Mouse (Mus musculus) liver, embryonic 16.5 days (tissue): Measurements from ENCODE around the gene Znfx1. TPM values are rescaled to one million over a fixed set of nuclear protein-coding genes. Genes with fewer than 3 reads are reported as not detected.

Source experiments
- ATAC-seq: fragments of 200-750 bp; cut with Nextera tagmentation; 2 replicates; pipeline ENCODE4 v1.8.0; 2017; ENCODE audit warnings: low read depth, mild to moderate bottlenecking, moderate number of reproducible peaks, moderate library complexity
- H3K27ac ChIP-seq: fragments of 300-500 bp; sonication (generic); 2 replicates; pipeline ENCODE4 v1.5.1; 2014; ENCODE audit warnings: mild to moderate bottlenecking, low read length
- H3K27me3 ChIP-seq: fragments of 300-500 bp; sonication (generic); 2 replicates; pipeline ENCODE4 v1.6.1; 2014; ENCODE audit warnings: low read depth, low read length, mixed read lengths; ENCODE audit not compliant: control insufficient read depth, insufficient read depth
- H3K36me3 ChIP-seq: fragments of 300-500 bp; sonication (generic); 2 replicates; pipeline ENCODE4 v1.6.1; 2014; ENCODE audit warnings: mild to moderate bottlenecking; ENCODE audit not compliant: control insufficient read depth, insufficient read depth
- H3K4me1 ChIP-seq: fragments of 300-500 bp; sonication (generic); 2 replicates; pipeline ENCODE4 v1.6.1; 2014; ENCODE audit warnings: low read depth, low read length, mixed read lengths; ENCODE audit not compliant: control insufficient read depth
- H3K4me2 ChIP-seq: fragments of 300-500 bp; sonication (generic); 2 replicates; pipeline ENCODE4 v1.6.1; 2014; ENCODE audit warnings: low read depth, low read length, mixed read lengths
- H3K4me3 ChIP-seq: fragments of 300-500 bp; sonication (generic); 2 replicates; pipeline ENCODE4 v1.5.1; 2014; ENCODE audit warnings: low read depth, mild to moderate bottlenecking, low read length
- H3K9ac ChIP-seq: fragments of 300-500 bp; sonication (generic); 2 replicates; pipeline ENCODE4 v1.6.1; 2014; ENCODE audit warnings: low read depth, low read length
- H3K9me3 ChIP-seq: fragments of 300-500 bp; sonication (generic); replicated peaks from 2 replicates; pipeline ENCODE4 v1.6.1; 2016; ENCODE audit warnings: low read length; ENCODE audit not compliant: control insufficient read depth
- WGBS: fragments of 180-500 bp; shearing (Covaris S2); extraction: QIAGEN DNeasy Blood & Tissue Kit; methylation state at CpG from one replicate; pipeline ENCODE4 v1.1.7; 2014; ENCODE audit not compliant: insufficient replicate concordance; 5-methylcytosine and 5-hydroxymethylcytosine counted together
- polyA plus RNA-seq: library from polyadenylated mRNA; unstranded; fragments of >200 nt; fragmentation: Nextera tagmentation; extraction: Ambion mirVana; gene quantifications from 2 replicates; pipeline ENCODE4 v1.2.1, GENCODE M21; 2015

Znfx1 gene
- polyA plus RNA-seq, 1 experiment from 2014 or later, result 11.8 TPM

- Histone ChIP-seq H3K9ac (no peak overlapping the region), H3K9me3 (no peaks in the 10 kb centered on the region), H3K4me1 (no peaks in the 10 kb centered on the region), H3K36me3 (no peaks in the 10 kb centered on the region), H3K27me3 (no peaks in the 10 kb centered on the region), H3K4me2 (no peak overlapping the region), H3K4me3 (no peak overlapping the region), H3K27ac (no peak overlapping the region)
- ATAC-seq, result no peak
- WGBS, result 60% methylated on average over 5 of the region's 5 CpGs
Observed at GRCm38 (mm10) chr2:167086836-167087235, 24.0 kb upstream of the Znfx1 start.

GRCm38 (mm10) chr2:167086092-167086491 is 23.3 kb upstream of the Znfx1 start:
- no peaks in the 10 kb centered on the region for H3K4me1 ChIP-seq
- no peaks in the 10 kb centered on the region for H3K36me3 ChIP-seq
- H3K9me3 ChIP-seq, result no peaks in the 10 kb centered on the region
- no peak overlapping the region for H3K4me2 ChIP-seq
- no peak overlapping the region for H3K27ac ChIP-seq
- no peaks in the 10 kb centered on the region for H3K27me3 ChIP-seq
- 45% methylated on average over 11 of the region's 11 CpGs for WGBS
- ATAC-seq, result no peak
- no peak overlapping the region for H3K4me3 ChIP-seq
- no peak overlapping the region for H3K9ac ChIP-seq

- no peak overlapping the region for H3K9ac ChIP-seq
- ATAC-seq, result no peak
- 6% methylated on average over 4 of the region's 4 CpGs for WGBS
Observed at GRCm38 (mm10) chr2:167081639-167082038, 18.8 kb upstream of the Znfx1 start.

GRCm38 (mm10) chr2:167081135-167081534 is 18.3 kb upstream of the Znfx1 start:
- Histone ChIP-seq H3K36me3 (no peaks in the 10 kb centered on the region), H3K9me3 (no peaks in the 10 kb centered on the region), H3K27me3 (no peaks in the 10 kb centered on the region), H3K4me2 (no peak overlapping the region), H3K4me3 (no peak overlapping the region), H3K4me1 (no peaks in the 10 kb centered on the region), H3K9ac (no peak overlapping the region), H3K27ac (no peak overlapping the region)
- WGBS, result 33% methylated on average over 6 of the region's 6 CpGs
- ATAC-seq, result no peak

More at GRCm38 (mm10) chr2:167081639-167082038, 18.8 kb upstream of the Znfx1 start:
- H3K27me3 ChIP-seq, result no peaks in the 10 kb centered on the region
- no peaks in the 10 kb centered on the region for H3K9me3 ChIP-seq
- H3K27ac ChIP-seq, result no peak overlapping the region
- H3K4me3 ChIP-seq, result no peak overlapping the region
- H3K36me3 ChIP-seq, result no peaks in the 10 kb centered on the region
- H3K4me1 ChIP-seq, result no peaks in the 10 kb centered on the region
- no peak overlapping the region for H3K4me2 ChIP-seq

GRCm38 (mm10) chr2:167080387-167080786 is 17.6 kb upstream of the Znfx1 start:
- Histone ChIP-seq H3K27me3 (no peaks in the 10 kb centered on the region), H3K4me2 (no peak overlapping the region), H3K9ac (no peak overlapping the region), H3K9me3 (no peaks in the 10 kb centered on the region), H3K27ac (no peak overlapping the region), H3K4me1 (no peaks in the 10 kb centered on the region), H3K36me3 (no peaks in the 10 kb centered on the region), H3K4me3 (no peak overlapping the region)
- ATAC-seq, result no peak
- 63% methylated on average over 3 of the region's 3 CpGs for WGBS

- Histone ChIP-seq H3K36me3 (no peaks in the 10 kb centered on the region), H3K4me2 (no peak overlapping the region), H3K9ac (no peak overlapping the region), H3K9me3 (no peaks in the 10 kb centered on the region), H3K27me3 (no peaks in the 10 kb centered on the region), H3K4me3 (no peak overlapping the region), H3K4me1 (no peaks in the 10 kb centered on the region), H3K27ac (no peak overlapping the region)
- 62% methylated on average over 18 of the region's 18 CpGs for WGBS
- ATAC-seq, result no peak
Observed at GRCm38 (mm10) chr2:167079535-167080257, 16.9 kb upstream of the Znfx1 start.

GRCm38 (mm10) chr2:167078931-167079495 is 16.2 kb upstream of the Znfx1 start:
- no peak overlapping the region for H3K27ac ChIP-seq
- H3K4me2 ChIP-seq, result no peak overlapping the region
- no peak overlapping the region for H3K4me3 ChIP-seq
- WGBS, result 39% methylated on average over 9 of the region's 9 CpGs
- no peaks in the 10 kb centered on the region for H3K36me3 ChIP-seq
- no peak overlapping the region for H3K9ac ChIP-seq
- no peaks in the 10 kb centered on the region for H3K27me3 ChIP-seq
- H3K9me3 ChIP-seq, result no peaks in the 10 kb centered on the region
- no peaks in the 10 kb centered on the region for H3K4me1 ChIP-seq
- ATAC-seq, result no peak

- Histone ChIP-seq H3K27me3 (no peaks in the 10 kb centered on the region), H3K4me1 (no peaks in the 10 kb centered on the region), H3K9ac (no peak overlapping the region), H3K27ac (no peak overlapping the region), H3K4me3 (no peak overlapping the region), H3K4me2 (no peak overlapping the region), H3K36me3 (no peaks in the 10 kb centered on the region), H3K9me3 (no peaks in the 10 kb centered on the region)
- no peak for ATAC-seq
- WGBS, result 26% methylated on average over 7 of the region's 7 CpGs
Observed at GRCm38 (mm10) chr2:167078486-167078885, 15.7 kb upstream of the Znfx1 start.

GRCm38 (mm10) chr2:167077199-167077962 is 14.6 kb upstream of the Znfx1 start:
- H3K36me3 ChIP-seq, result no peaks in the 10 kb centered on the region
- H3K4me3 ChIP-seq, result no peak overlapping the region
- H3K27ac ChIP-seq, result no peak overlapping the region
- no peaks in the 10 kb centered on the region for H3K9me3 ChIP-seq
- H3K9ac ChIP-seq, result no peak overlapping the region
- ATAC-seq, result no peak
- no peaks in the 10 kb centered on the region for H3K27me3 ChIP-seq
- 68% methylated on average over 11 of the region's 11 CpGs for WGBS
- no peak overlapping the region for H3K4me2 ChIP-seq
- H3K4me1 ChIP-seq, result no peaks in the 10 kb centered on the region; the same call in 1 of the 2 replicates
